Mouse (Mus musculus): Measurements from ENCODE around the gene Nlgn1. TPM values are rescaled to one million over a fixed set of nuclear protein-coding genes. Genes with fewer than 3 reads are reported as not detected.

Nlgn1 gene
- polyA plus RNA-seq, 1 experiment from 2014 or later = 24.7 TPM

DNA sequence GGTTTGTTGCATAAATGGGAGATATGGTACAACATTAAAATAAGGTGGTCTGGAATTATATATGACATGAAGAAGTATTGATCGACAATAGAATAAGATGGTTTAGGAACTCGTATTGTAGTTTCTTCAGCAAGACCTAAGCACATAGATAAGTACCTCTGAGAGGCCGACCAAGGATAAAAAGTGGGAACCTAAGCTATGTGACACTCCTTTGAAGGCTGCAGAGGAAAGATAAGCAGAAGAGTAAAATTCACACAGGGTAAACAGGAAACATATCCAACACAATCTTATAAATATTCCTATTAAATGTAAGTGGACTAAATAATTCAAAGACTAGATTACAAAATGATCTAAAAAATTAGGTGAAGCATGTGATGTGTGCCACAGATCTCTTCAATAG, 151.2 kb downstream of the Nlgn1 start:
- no peak overlapping the region for H3K9ac ChIP-seq
- no peak overlapping the region for H3K4me3 ChIP-seq
- WGBS = 94% methylated on average over 3 of the region's 3 CpGs
- no peaks in the 10 kb centered on the region for H3K36me3 ChIP-seq
- H3K4me2 ChIP-seq = no peak overlapping the region
- no peaks in the 10 kb centered on the region for H3K9me3 ChIP-seq
- H3K27me3 ChIP-seq = no peaks in the 10 kb centered on the region
- ATAC-seq (ENCODE audit: low FRiP score, low read depth) = no peak
- H3K27ac ChIP-seq (replicated peaks) = no peak overlapping the region
- H3K4me1 ChIP-seq (replicated peaks) = no peaks in the 10 kb centered on the region

DNA sequence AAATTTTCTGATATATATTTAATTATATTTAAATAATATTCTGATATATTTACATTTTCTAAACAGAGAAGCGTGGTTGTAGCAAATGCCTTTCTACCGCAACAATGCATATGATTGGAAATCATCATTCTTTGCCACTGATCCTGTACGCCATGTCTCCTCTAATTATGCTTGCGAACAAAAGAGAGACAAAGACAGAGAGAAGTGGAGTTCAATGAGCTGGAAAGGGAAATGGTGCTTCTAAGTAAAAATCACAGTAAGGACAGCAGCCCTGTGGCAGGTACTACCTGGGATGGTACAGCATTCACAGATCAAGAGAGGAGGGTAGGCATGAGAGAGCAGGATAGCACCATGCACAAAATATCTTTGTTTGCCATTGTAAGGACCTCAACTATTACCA, 156.9 kb downstream of the Nlgn1 start:
- no peaks in the 10 kb centered on the region for H3K27me3 ChIP-seq
- H3K9ac ChIP-seq = no peak overlapping the region
- H3K4me3 ChIP-seq = no peak overlapping the region
- H3K9me3 ChIP-seq = no peaks in the 10 kb centered on the region
- H3K27ac ChIP-seq (replicated peaks) = no peak overlapping the region
- no peak overlapping the region for H3K4me2 ChIP-seq
- ATAC-seq (ENCODE audit: low FRiP score, low read depth) = no peak
- WGBS = 64% methylated on average over 4 of the region's 4 CpGs
- H3K4me1 ChIP-seq (replicated peaks) = no peaks in the 10 kb centered on the region
- H3K36me3 ChIP-seq = no peaks in the 10 kb centered on the region

DNA sequence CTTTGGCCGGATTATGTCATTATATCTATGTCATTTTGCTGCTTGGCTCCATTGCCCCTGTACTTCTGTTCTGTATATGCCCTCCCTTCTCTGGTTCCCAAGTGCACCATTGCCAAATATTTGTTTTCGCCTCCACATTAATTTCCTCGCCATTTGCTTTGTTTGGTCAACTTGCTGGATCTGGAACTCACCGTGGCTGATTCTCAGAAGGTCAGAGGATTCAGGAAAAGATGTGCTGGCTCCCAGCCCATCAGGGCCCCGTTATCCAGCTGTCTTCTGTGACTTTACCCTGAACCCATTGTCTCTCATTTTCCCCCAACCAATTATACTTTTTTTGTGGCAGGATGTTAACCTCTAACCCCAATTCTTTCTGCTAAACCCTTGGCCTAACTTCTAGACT, 158.0 kb downstream of the Nlgn1 start:
- Histone ChIP-seq H3K4me2 (no peak overlapping the region), H3K36me3 (no peaks in the 10 kb centered on the region), H3K4me1 (replicated peaks) (no peaks in the 10 kb centered on the region), H3K27ac (replicated peaks) (no peak overlapping the region), H3K4me3 (no peak overlapping the region), H3K27me3 (no peaks in the 10 kb centered on the region), H3K9ac (no peak overlapping the region), H3K9me3 (no peaks in the 10 kb centered on the region)
- WGBS = 46% methylated on average over 5 of the region's 5 CpGs
- no peak for ATAC-seq (ENCODE audit: low FRiP score, low read depth)

DNA sequence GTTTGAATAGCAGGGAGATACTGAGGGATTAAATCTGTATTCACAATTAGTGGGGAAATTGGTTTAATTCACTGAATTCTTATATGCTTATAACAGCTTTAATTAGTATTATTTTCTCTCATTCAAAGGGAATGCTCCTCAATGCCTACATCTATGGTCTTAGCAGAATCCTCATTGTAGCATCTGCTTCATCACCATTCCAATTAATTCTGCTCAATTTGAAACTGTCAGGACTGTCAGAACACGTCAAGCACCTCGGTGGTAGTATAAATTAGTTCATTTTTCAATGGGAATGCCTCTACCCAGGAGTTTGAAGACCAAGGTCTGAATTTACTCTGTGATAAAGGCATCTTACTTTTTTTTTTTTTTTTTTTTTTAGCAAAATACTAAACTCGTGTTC, 158.6 kb downstream of the Nlgn1 start:
- H3K9ac ChIP-seq = no peak overlapping the region
- H3K4me1 ChIP-seq (replicated peaks) = no peaks in the 10 kb centered on the region
- ATAC-seq (ENCODE audit: low FRiP score, low read depth) = no peak
- H3K27me3 ChIP-seq = no peaks in the 10 kb centered on the region
- H3K36me3 ChIP-seq = no peaks in the 10 kb centered on the region
- H3K4me3 ChIP-seq = no peak overlapping the region
- H3K9me3 ChIP-seq = no peaks in the 10 kb centered on the region
- WGBS = 47% methylated on average over 3 of the region's 3 CpGs
- no peak overlapping the region for H3K4me2 ChIP-seq
- H3K27ac ChIP-seq (replicated peaks) = no peak overlapping the region

DNA sequence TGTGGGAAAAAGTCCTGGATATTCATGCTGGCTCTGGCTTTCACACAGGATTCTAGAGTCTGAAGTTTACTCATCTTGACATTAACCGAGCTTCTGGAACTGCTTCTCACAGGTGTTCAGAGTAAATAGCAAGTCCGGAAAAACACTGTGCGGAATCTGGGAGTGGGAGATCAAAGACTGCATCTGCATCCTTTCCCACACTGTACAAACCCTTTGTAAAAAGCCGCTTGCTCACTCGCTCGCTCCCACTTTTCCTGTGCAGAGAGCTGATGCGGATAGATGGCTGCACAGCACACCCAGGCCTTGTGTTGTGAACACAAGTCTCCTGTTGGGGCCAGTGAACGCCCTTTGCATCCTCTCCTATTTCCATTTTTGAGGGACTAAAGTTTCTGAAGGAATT, 165.5 kb downstream of the Nlgn1 start:
- Histone ChIP-seq H3K36me3 (no peaks in the 10 kb centered on the region), H3K4me3 (no peak overlapping the region), H3K4me2 (no peak overlapping the region), H3K4me1 (replicated peaks) (no peaks in the 10 kb centered on the region), H3K9me3 (no peaks in the 10 kb centered on the region), H3K9ac (no peak overlapping the region), H3K27ac (replicated peaks) (no peak overlapping the region), H3K27me3 (no peaks in the 10 kb centered on the region)
- ATAC-seq (ENCODE audit: low FRiP score, low read depth) = no peak
- 85% methylated on average over 8 of the region's 8 CpGs for WGBS

DNA sequence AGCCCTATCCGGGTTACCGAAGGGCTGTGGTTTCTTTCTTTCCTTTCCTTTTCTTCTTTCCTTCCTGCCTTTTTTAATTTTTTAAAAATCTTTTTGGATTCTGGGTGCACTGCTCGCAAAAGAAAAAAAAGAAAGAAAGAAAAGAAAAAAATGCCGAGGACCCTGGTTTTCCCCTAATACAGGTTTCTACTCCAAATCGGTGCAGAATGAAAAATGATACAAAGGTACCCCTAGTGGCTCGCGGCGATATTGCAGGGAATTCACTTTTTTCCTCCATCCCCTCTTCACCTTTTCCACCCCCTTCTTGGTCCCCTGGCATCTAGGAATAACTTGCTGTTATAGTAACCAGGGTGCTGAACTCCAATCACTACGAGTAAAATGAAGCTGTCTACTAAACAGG, 178.5 kb downstream of the Nlgn1 start:
- WGBS = under 1% methylated on average over 9 of the region's 9 CpGs
- Histone ChIP-seq H3K27me3 (no peaks in the 10 kb centered on the region), H3K27ac (replicated peaks) (peak overlapping the region; percentile 83), H3K4me2 (peak overlapping the region; percentile 59), H3K4me1 (replicated peaks) (peaks cover 21% of the 10 kb centered on the region), H3K9ac (peak overlapping the region; percentile 71), H3K9me3 (no peaks in the 10 kb centered on the region), H3K4me3 (peak overlapping the region; percentile 54), H3K36me3 (no peaks in the 10 kb centered on the region)
- 0 out of 2 replicates have a peak, but pooled peaks have one; percentile 50 for ATAC-seq (ENCODE audit: low FRiP score, low read depth)

DNA sequence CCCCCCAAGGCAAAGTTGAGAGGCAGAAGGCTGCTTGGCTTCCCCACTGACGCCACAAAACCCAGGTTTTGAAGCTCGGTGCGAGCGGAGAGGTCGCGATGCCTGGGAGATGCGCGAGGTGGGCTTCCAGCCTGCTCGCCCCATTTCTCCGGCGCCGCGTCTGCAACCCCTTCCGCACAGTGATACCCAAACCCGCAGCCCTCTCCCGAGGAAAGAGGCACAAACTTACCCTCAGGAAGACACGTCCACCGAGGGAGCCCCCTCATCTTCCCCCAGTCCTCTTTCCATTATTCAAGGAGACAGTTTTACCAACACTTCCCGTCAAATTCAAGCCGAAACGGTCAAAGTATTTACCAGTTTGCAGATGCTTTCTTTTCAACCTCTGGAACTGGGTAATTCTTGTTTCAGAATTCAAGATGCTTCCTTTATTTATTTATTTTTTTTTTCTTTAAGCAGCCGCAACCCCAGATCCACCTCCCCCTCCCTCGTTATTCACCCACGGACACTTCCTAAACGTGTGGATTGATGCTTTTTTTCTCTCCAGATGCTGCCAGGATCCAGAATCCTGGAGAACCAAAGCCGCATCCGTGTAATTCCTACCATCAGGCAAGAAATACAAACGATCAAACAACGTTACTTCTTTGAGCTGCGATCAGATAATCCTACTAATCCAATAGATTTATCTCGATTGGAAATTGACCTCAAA, 179.1 kb downstream of the Nlgn1 start:
- peaks cover 21% of the 10 kb centered on the region for H3K4me1 ChIP-seq (replicated peaks)
- peak overlapping the region; percentile 71 for H3K9ac ChIP-seq
- H3K27me3 ChIP-seq = no peaks in the 10 kb centered on the region
- peak overlapping the region; percentile 59 for H3K4me2 ChIP-seq
- peak; percentile 61; the same call in 1 of the 2 replicates for ATAC-seq (ENCODE audit: low FRiP score, low read depth)
- H3K9me3 ChIP-seq = no peaks in the 10 kb centered on the region
- peak overlapping the region; percentile 83 for H3K27ac ChIP-seq (replicated peaks)
- H3K36me3 ChIP-seq = no peaks in the 10 kb centered on the region
- peak overlapping the region; percentile 54 for H3K4me3 ChIP-seq
- under 1% methylated on average over 31 of the region's 31 CpGs for WGBS

DNA sequence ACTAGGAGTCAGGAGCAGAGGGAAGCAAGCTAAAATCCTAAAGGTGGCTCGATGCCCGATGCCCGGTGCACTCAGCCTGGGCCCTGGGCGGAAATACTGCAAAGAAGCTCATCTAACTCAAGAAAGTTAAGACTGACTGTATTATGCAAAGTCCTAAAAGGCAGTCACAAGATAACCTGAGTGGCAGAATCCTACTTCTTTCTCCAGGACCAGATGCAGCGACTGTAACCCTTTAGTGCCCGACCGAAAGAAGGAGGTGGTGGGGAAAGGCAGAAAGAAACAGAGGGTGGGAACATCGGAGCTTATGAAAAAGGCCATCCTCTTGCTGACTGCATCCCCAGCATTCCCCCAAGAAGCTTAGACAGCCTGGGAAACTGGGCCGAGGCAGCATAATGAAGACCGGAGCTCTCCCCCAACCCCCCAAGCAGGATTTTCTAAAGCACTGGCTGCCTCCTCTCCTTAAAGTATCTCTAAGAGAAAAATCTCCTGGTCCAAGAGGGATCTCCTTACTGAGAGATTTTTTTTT, 179.7 kb downstream of the Nlgn1 start:
- Histone ChIP-seq H3K4me1 (replicated peaks) (peaks cover 21% of the 10 kb centered on the region), H3K27ac (replicated peaks) (peak overlapping the region; percentile 83), H3K9ac (peak overlapping the region; percentile 71), H3K4me2 (peak overlapping the region; percentile 59), H3K36me3 (no peaks in the 10 kb centered on the region), H3K27me3 (no peaks in the 10 kb centered on the region), H3K9me3 (no peaks in the 10 kb centered on the region), H3K4me3 (peak overlapping the region; percentile 54)
- under 1% methylated on average over 10 of the region's 10 CpGs for WGBS
- ATAC-seq (ENCODE audit: low FRiP score, low read depth) = peak; percentile 74

DNA sequence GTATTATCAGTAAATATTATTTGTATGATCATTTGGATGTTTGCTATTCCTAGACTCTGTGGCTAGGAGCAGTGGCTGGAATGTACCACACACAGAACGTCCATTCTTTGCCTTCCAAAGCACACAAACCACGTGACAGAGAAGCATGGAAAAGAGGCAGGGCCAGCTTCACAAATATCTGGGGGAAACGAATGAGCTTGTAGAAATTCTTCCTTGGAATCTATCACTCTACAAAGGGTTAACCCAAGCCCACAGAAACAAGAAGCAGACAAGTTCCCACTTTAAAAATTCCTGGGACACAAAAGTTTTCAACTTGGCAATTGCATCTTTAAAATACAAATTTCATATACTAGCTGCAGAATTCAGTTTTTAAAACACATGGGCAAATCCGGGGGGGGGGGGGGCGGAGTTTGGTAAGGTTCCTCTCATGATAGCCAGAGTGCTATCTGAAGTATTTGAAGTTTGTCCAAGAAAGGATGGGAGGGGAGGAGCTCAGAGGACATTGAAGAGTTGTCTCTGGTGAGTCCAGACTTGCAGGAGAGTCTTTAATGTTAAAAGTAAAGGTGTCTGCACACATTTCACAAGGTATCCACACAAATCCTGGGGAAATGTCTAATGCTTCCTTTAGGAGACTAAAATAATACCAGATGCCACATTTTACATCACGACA, 180.8 kb downstream of the Nlgn1 start:
- 16% methylated on average over 6 of the region's 6 CpGs for WGBS
- Histone ChIP-seq H3K36me3 (no peaks in the 10 kb centered on the region), H3K27ac (replicated peaks) (peak overlapping the region; percentile 51; the same call in 1 of the 2 replicates), H3K4me1 (replicated peaks) (peaks cover 21% of the 10 kb centered on the region), H3K4me3 (peak overlapping the region; percentile 54), H3K27me3 (no peaks in the 10 kb centered on the region), H3K9me3 (no peaks in the 10 kb centered on the region), H3K9ac (peak overlapping the region; percentile 71), H3K4me2 (peak overlapping the region; percentile 59)
- no peak for ATAC-seq (ENCODE audit: low FRiP score, low read depth)

DNA sequence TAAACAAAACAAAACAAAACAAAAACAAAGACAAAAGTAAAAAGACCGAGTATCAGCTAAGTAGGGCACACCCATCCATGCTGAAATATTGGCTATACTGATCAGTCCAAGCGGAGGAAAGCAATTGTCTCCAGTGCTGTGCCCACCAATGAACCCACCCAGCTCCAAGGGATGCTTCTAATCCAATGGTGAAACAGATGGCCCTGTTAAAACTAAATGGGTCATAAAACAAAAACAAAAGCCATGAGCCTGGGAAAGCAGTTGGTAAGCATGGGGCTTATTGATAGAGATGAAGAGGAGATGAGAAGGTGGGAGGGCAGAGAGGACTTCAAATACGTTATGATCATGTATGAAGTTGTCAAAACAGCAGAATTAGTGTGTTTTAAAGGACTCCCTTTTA, 186.1 kb downstream of the Nlgn1 start:
- ATAC-seq (ENCODE audit: low FRiP score, low read depth) = 0 out of 2 replicates have a peak, but pooled peaks have one; percentile 45
- no peak overlapping the region for H3K9ac ChIP-seq
- no peaks in the 10 kb centered on the region for H3K9me3 ChIP-seq
- H3K4me3 ChIP-seq = no peak overlapping the region
- no peak overlapping the region for H3K27ac ChIP-seq (replicated peaks)
- H3K27me3 ChIP-seq = no peaks in the 10 kb centered on the region
- no peak overlapping the region for H3K4me2 ChIP-seq
- no peaks in the 10 kb centered on the region for H3K36me3 ChIP-seq
- WGBS = 37% methylated on average over 3 of the region's 3 CpGs
- H3K4me1 ChIP-seq (replicated peaks) = peaks cover 14% of the 10 kb centered on the region

DNA sequence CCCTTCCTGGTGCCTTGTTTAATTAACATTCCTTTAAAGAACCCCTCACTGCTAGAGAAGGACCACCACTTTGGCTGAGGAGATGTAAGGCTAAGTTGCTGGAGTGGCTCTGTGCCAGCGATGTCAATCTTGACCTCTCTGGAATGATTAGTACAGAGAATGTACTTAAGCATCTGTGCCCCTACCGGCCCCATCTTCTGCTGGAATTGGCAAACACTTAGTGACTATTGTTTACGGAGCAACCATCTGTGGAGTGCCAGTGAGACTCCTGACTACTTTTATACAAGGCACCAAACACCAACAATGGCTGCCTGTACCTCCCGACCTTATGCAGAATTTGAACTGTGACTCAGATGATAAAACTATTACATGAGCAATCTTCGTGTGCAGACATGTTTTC, 186.8 kb downstream of the Nlgn1 start:
- Histone ChIP-seq H3K4me2 (no peak overlapping the region), H3K9me3 (no peaks in the 10 kb centered on the region), H3K4me3 (no peak overlapping the region), H3K4me1 (replicated peaks) (peaks cover 10% of the 10 kb centered on the region), H3K36me3 (no peaks in the 10 kb centered on the region), H3K9ac (no peak overlapping the region), H3K27me3 (no peaks in the 10 kb centered on the region), H3K27ac (replicated peaks) (no peak overlapping the region)
- WGBS = 28% methylated on average over 5 of the region's 5 CpGs
- peak; percentile 59; the same call in 1 of the 2 replicates for ATAC-seq (ENCODE audit: low FRiP score, low read depth)

DNA sequence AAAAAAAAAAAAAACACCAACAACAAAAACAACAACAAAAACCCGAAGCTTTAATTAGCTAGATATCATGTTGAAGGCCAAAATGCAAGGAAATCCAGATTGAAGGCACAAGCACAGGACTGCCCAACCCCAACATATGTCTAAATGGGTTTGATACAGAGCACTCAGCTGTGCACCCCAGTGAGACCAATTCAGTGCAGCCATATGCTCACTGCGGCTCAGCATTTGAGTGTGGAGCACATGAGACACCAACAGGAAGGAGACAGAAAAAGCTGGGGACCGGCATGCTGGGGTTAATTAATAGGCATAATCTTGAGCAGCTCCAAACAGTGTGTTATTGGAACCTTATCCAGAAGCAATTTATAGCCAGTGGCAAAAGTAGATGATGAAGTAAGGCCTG, 190.7 kb downstream of the Nlgn1 start:
- Histone ChIP-seq H3K27ac (replicated peaks) (no peak overlapping the region), H3K4me2 (no peak overlapping the region), H3K9ac (no peak overlapping the region), H3K36me3 (no peaks in the 10 kb centered on the region), H3K9me3 (no peaks in the 10 kb centered on the region), H3K4me1 (replicated peaks) (no peaks in the 10 kb centered on the region), H3K27me3 (no peaks in the 10 kb centered on the region), H3K4me3 (no peak overlapping the region)
- peak; percentile 38; the same call in 1 of the 2 replicates for ATAC-seq (ENCODE audit: low FRiP score, low read depth)
- 62% methylated on average over 3 of the region's 3 CpGs for WGBS
